17 mouse cellular contexts compared by ENCODE assay signal in genomic region chr7:130117466-130118123, GRCm38 (mm10).
DNase-seq lines count a peak whose midpoint lies in the region; ATAC-seq and TF ChIP-seq lines count a peak whose summit lies in the region.
"Had no signal": no experiment of that assay in that cellular context is flagged by ENCODE, and none has a peak within 500 bp of the region (broad histone marks: within the 10 kb centered on the region; RNA-seq: fewer than 3 reads in every experiment).

No protein-coding gene starts in this region.

- H3K36me3 ChIP-seq in forebrain, postnatal 0 days (ENCODE audit: insufficient read depth) = no peaks in the 10 kb centered on the region
- H3K36me3 ChIP-seq: embryonic facial prominence, embryonic 12.5 days; limb, embryonic 15.5 days; stomach, embryonic 15.5 days had no signal

- H3K4me1 ChIP-seq in forebrain, postnatal 0 days (ENCODE audit: insufficient read depth) = peaks cover 21% of the 10 kb centered on the region
- H3K4me1 ChIP-seq: stomach, embryonic 15.5 days had no signal

- no peak for TF ChIP-seq CTCF in layer of hippocampus, adult 2 months (conservative IDR thresholded peaks at IDR 0.05)
- TF ChIP-seq CTCF in forebrain, postnatal 0 days (IDR thresholded peaks at IDR 0.05; ENCODE audit: low read depth) = no peak

- H3K9me3 ChIP-seq in forebrain, postnatal 0 days (ENCODE audit: low read length) = no peaks in the 10 kb centered on the region
- H3K9me3 ChIP-seq: embryonic facial prominence, embryonic 12.5 days; limb, embryonic 15.5 days; stomach, embryonic 15.5 days had no signal

- WGBS in forebrain, postnatal 0 days = 6% methylated on average over 4 of the region's 4 CpGs

- H3K9ac ChIP-seq in forebrain, postnatal 0 days = no peak overlapping the region
- H3K9ac ChIP-seq: embryonic facial prominence, embryonic 12.5 days; limb, embryonic 15.5 days; stomach, embryonic 15.5 days had no signal

- no peak overlapping the region for H3K4me3 ChIP-seq in layer of hippocampus, adult 2 months
- H3K4me3 ChIP-seq in forebrain, postnatal 0 days (ENCODE audit: low read depth, low read length) = no peak overlapping the region
- H3K4me3 ChIP-seq: embryonic facial prominence, embryonic 12.5 days; gastrocnemius, adult 2 months; limb, embryonic 15.5 days; stomach, embryonic 15.5 days had no signal

- no peak overlapping the region for H3K4me2 ChIP-seq in forebrain, postnatal 0 days (ENCODE audit: low read depth)
- H3K4me2 ChIP-seq: embryonic facial prominence, embryonic 12.5 days; limb, embryonic 15.5 days; stomach, embryonic 15.5 days had no signal

- no peak for DNase-seq in layer of hippocampus, adult 2 months (ENCODE audit: low spot score in 2 of 2)
- DNase-seq in layer of hippocampus, postnatal 36 days = no peak
- peak; percentile 14 for DNase-seq in NIH3T3 (ENCODE audit: low read depth)
- peak; percentile 55 for DNase-seq in brain, embryonic 18.5 days (ENCODE audit: low read depth, low spot score)
- peak; percentile 67 for DNase-seq in forebrain, postnatal 0 days
- no peak for DNase-seq in retina, embryonic 14.5 days (ENCODE audit: low spot score)
- DNase-seq: cerebellum, adult 11 months; cerebellum, postnatal 36 days; gastrocnemius, adult 2 months; heart, adult 18-20 months; lung, adult 18-20 months; right cerebral cortex, postnatal 14 days had no signal

- peak overlapping the region; percentile 14; the same call in 1 of the 2 replicates for H3K27ac ChIP-seq in layer of hippocampus, adult 2 months
- peak overlapping the region; percentile 45 for H3K27ac ChIP-seq in forebrain, postnatal 0 days (ENCODE audit: low read depth, low read length)
- H3K27ac ChIP-seq: embryonic facial prominence, embryonic 12.5 days; gastrocnemius, adult 2 months; limb, embryonic 15.5 days; stomach, embryonic 15.5 days had no signal

- ATAC-seq in forebrain, postnatal 0 days = peak; percentile 46
- no peak for ATAC-seq in activated CD4-positive, CD25-positive, alpha-beta regulatory T cell, adult 4 months
- ATAC-seq: intestine, embryonic 16.5 days had no signal

- no peaks in the 10 kb centered on the region for H3K27me3 ChIP-seq in forebrain, postnatal 0 days (ENCODE audit: insufficient read depth, low read length)
- H3K27me3 ChIP-seq: embryonic facial prominence, embryonic 12.5 days; limb, embryonic 15.5 days; stomach, embryonic 15.5 days had no signal

Comparison
In these comparisons a context has a peak if more than half of its experiments do, and no peak if none do; other contexts are left out.
1. DNase-seq: peak in NIH3T3 (single experiment), brain, embryonic 18.5 days (single experiment) and forebrain, postnatal 0 days (single experiment); none in layer of hippocampus, adult 2 months (0 of 2), layer of hippocampus, postnatal 36 days (0 of 2) and retina, embryonic 14.5 days (single experiment).